Mouse (Mus musculus): ENCODE measurements around the gene Slc45a3. TPM values are rescaled to one million over a fixed set of nuclear protein-coding genes. Genes with fewer than 3 reads are reported as not detected.

The Slc45a3 gene
- total RNA-seq, 4 experiments from 2014 or later, result 18.4 to 53.4 (median 36.3) TPM

GRCm38 (mm10) chr1:132028413-132028812 lies 65.6 kb downstream of the Slc45a3 start:
- DNase-seq, result no peak

- DNase-seq, result no peak
Measured at GRCm38 (mm10) chr1:132030574-132030973, 67.8 kb downstream of the Slc45a3 start.

DNA sequence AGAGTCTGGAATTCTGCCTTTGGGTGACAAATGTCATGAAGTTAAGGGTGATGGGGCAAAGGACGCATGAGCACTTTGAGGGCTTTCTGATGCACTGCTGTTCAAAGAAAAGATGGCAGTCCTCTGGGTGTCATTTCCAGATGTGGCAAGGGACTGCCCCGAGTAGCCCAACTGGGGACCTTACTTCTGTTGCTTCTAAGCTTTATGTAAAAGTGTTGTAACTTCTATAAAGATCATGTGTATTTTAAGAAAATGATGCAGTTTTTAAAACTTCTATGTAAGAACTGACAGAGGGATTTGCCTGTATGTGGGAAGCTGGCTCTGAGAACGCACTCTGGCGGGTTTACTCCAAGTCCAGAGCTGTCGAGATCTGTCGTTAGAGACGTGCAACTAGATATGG lies 69.4 kb downstream of the Slc45a3 start:
- DNase-seq, result no peak

Other genes starting within 250 kb of the Slc45a3 start
- gene Slc26a9, start 218.9 kb upstream of the Slc45a3 start, total RNA-seq (2022), result under 1 TPM in 3 of 4 experiments, not detected in 1; 0.06 to 0.28 (median 0.23) TPM
- 10 to 100 TPM in 2 of 4 experiments, 1 to 10 TPM in 2; 6.2 to 15.0 (median 10.6) TPM for gene Pm20d1, start 165.6 kb upstream of the Slc45a3 start, total RNA-seq (2022)
- gene Slc41a1, start 135.5 kb upstream of the Slc45a3 start, total RNA-seq (2022), result 10 to 100 TPM; 49.1 to 57.2 (median 53.0) TPM
- gene Rab29, start 95.7 kb upstream of the Slc45a3 start, total RNA-seq (2022), result 10 to 100 TPM; 15.0 to 28.6 (median 22.0) TPM
- 100 to 1,000 TPM; 134 to 174 (median 151) TPM for gene Nucks1, start 52.4 kb upstream of the Slc45a3 start, total RNA-seq (2022)
- 100 to 1,000 TPM in 3 of 4 experiments, 10 to 100 TPM in 1; 91.7 to 118 (median 106) TPM for gene Elk4, start 44.6 kb downstream of the Slc45a3 start, total RNA-seq (2022)
- 10 to 100 TPM; 29.5 to 40.9 (median 32.2) TPM for gene Mfsd4a, start 105.1 kb downstream of the Slc45a3 start, total RNA-seq (2022)
- 10 to 100 TPM; 18.0 to 43.3 (median 25.4) TPM for gene Cdk18, start 176.7 kb downstream of the Slc45a3 start, total RNA-seq (2022)
- gene Lemd1, start 228.5 kb downstream of the Slc45a3 start, total RNA-seq (2022), result under 1 TPM in 3 of 4 experiments, not detected in 1; 0.31 to 0.46 (median 0.46) TPM
- under 1 TPM; 0.10 to 0.17 (median 0.14) TPM for gene AC124108.1, start 228.5 kb downstream of the Slc45a3 start, total RNA-seq (2022)